Mouse (Mus musculus) MEL (cell line): ENCODE results near the gene Prkg2.

Experiments
- CTCF ChIP-seq, 3 experiments: IDR thresholded peaks in 2 of 3; conservative IDR thresholded peaks in 1 of 3; 2 replicates each; pipeline ENCODE4 v1.5.1; 2011 to 2012; ENCODE audit warnings: low read length in 3 of 3, low read depth in 2 of 3, mild to moderate bottlenecking in 2 of 3, improper control_type of control experiment in 1 of 3, inconsistent platforms in 1 of 3, mixed read lengths in 1 of 3, moderate library complexity in 1 of 3; ENCODE audit not compliant: control insufficient read depth in 1 of 3, insufficient read depth in 1 of 3, poor library complexity in 1 of 3, severe bottlenecking in 1 of 3
- E2F4 ChIP-seq: IDR thresholded peaks from 2 replicates; pipeline ENCODE4 v1.6.1; 2011; ENCODE audit warnings: low read depth, low read length, improper control_type of control experiment, borderline replicate concordance
- GABPA ChIP-seq: IDR thresholded peaks from 2 replicates; pipeline ENCODE4 v1.6.1; 2012; ENCODE audit warnings: low read depth, mild to moderate bottlenecking, inconsistent platforms, low read length, improper control_type of control experiment, moderate library complexity
- JUND ChIP-seq: IDR thresholded peaks from 2 replicates; pipeline ENCODE4 v1.6.1; 2011; ENCODE audit warnings: low read depth, mild to moderate bottlenecking, improper control_type of control experiment, low read length
- KAT2A ChIP-seq: conservative IDR thresholded peaks from 2 replicates; pipeline ENCODE4 v1.6.1; 2012; ENCODE audit warnings: low read depth, low read length, improper control_type of control experiment, inconsistent platforms
- MAX ChIP-seq: IDR thresholded peaks from 2 replicates; pipeline ENCODE4 v1.6.1; 2011; ENCODE audit warnings: low read length, improper control_type of control experiment
- POLR2A ChIP-seq, 2 experiments: IDR thresholded peaks; 2 replicates each; pipeline ENCODE4 v1.6.1; 2011 to 2012; ENCODE audit warnings: low read length in 2 of 2, mild to moderate bottlenecking in 2 of 2, control low read depth in 1 of 2, improper control_type of control experiment in 1 of 2, low read depth in 1 of 2, moderate library complexity in 1 of 2; ENCODE audit not compliant: control insufficient read depth in 1 of 2, insufficient read depth in 1 of 2, poor library complexity in 1 of 2
- POLR2AphosphoS2 ChIP-seq: IDR thresholded peaks from 2 replicates; pipeline ENCODE4 v1.6.1; 2011; ENCODE audit warnings: low read length, improper control_type of control experiment
- RCOR1 ChIP-seq: IDR thresholded peaks from 2 replicates; pipeline ENCODE4 v1.6.1; 2012; ENCODE audit warnings: low read depth, mild to moderate bottlenecking, inconsistent platforms, low read length, improper control_type of control experiment
- ZKSCAN1 ChIP-seq: IDR thresholded peaks from 2 replicates; pipeline ENCODE4 v1.6.1; 2012; ENCODE audit warnings: low read depth, mild to moderate bottlenecking, inconsistent platforms, low read length, improper control_type of control experiment, moderate library complexity

- no peak for TF ChIP-seq POLR2AphosphoS2
- no peak for TF ChIP-seq POLR2A (IDR thresholded peaks at IDR 0.05; ENCODE audit: control insufficient read depth in 1 of 2, insufficient read depth in 1 of 2, low read depth in 1 of 2, low read length in 2 of 2, poor library complexity in 1 of 2)
- no peak for TF ChIP-seq JUND
- no peak for TF ChIP-seq CTCF (IDR thresholded peaks at IDR 0.05 in 2 of 3, conservative IDR thresholded peaks at IDR 0.05 in 1 of 3; ENCODE audit: control insufficient read depth in 1 of 3, insufficient read depth in 1 of 3, low read depth in 2 of 3, low read length in 3 of 3, poor library complexity in 1 of 3, severe bottlenecking in 1 of 3)
- TF ChIP-seq KAT2A = no peak
- no peak for TF ChIP-seq GABPA
- TF ChIP-seq ZKSCAN1 = no peak
- no peak for TF ChIP-seq RCOR1
- TF ChIP-seq MAX = no peak
- no peak for TF ChIP-seq E2F4
These were observed 98.0 kb downstream of the Prkg2 start for GRCm38 (mm10) chr5:98939116-98939515.
